Mouse (Mus musculus): ENCODE measurements at regions not wholly inside any gene's neighbourhood (a gene's known extent, or its start where the extent isn't known, plus 50 kb on each side); places are given as distances from the start of the nearest gene placed in this dataset.
"Not testable (repeated sequence)": the region's sequence is repeated elsewhere in the genome, so short reads cannot be mapped to it uniquely, and the experiment has no call there.

GRCm38 (mm10) chr12:93812963-93813733 lies 1878.9 kb upstream of the Flrt2 start:
- DNase-seq (ENCODE audit: low read depth, low spot score) = peak; percentile 51

GRCm38 (mm10) chr12:93850944-93851520 lies 1841.0 kb upstream of the Flrt2 start:
- DNase-seq (ENCODE audit: low read depth, low spot score) = no peak

GRCm38 (mm10) chr12:93851660-93852059 lies 1840.4 kb upstream of the Flrt2 start:
- no peak for DNase-seq (ENCODE audit: low read depth, low spot score)

- no peak for DNase-seq (ENCODE audit: low read depth, low spot score)
These were observed 1806.1 kb upstream of the Flrt2 start for GRCm38 (mm10) chr12:93885946-93886345.

- no peak for DNase-seq (ENCODE audit: low read depth, low spot score)
These were observed 1801.9 kb upstream of the Flrt2 start for GRCm38 (mm10) chr12:93890109-93890508.

- not testable (repeated sequence) for DNase-seq (ENCODE audit: low read depth, low spot score)
These were observed 1763.3 kb upstream of the Flrt2 start for GRCm38 (mm10) chr12:93928541-93929238.

GRCm38 (mm10) chr12:93929239-93929563 lies 1762.8 kb upstream of the Flrt2 start:
- not testable (repeated sequence) for DNase-seq (ENCODE audit: low read depth, low spot score)

- not testable (repeated sequence) for DNase-seq (ENCODE audit: low read depth, low spot score)
These were observed 1761.8 kb upstream of the Flrt2 start for GRCm38 (mm10) chr12:93930242-93930641.

GRCm38 (mm10) chr12:93960869-93961268 lies 1731.2 kb upstream of the Flrt2 start:
- no peak for DNase-seq (ENCODE audit: low read depth, low spot score)

GRCm38 (mm10) chr12:93981307-93981706 lies 1710.7 kb upstream of the Flrt2 start:
- DNase-seq (ENCODE audit: low read depth, low spot score) = peak; percentile 37

GRCm38 (mm10) chr12:93991531-93991930 lies 1700.5 kb upstream of the Flrt2 start:
- DNase-seq (ENCODE audit: low read depth, low spot score) = no peak

- DNase-seq (ENCODE audit: low read depth, low spot score) = no peak
These were observed 1698.2 kb upstream of the Flrt2 start for GRCm38 (mm10) chr12:93993875-93994274.

- no peak for DNase-seq (ENCODE audit: low read depth, low spot score)
These were observed 1676.1 kb upstream of the Flrt2 start for GRCm38 (mm10) chr12:94015946-94016345.

GRCm38 (mm10) chr12:94031364-94031763 lies 1660.7 kb upstream of the Flrt2 start:
- DNase-seq (ENCODE audit: low read depth, low spot score) = no peak

- DNase-seq (ENCODE audit: low read depth, low spot score) = peak; percentile 30
These were observed 1644.1 kb upstream of the Flrt2 start for GRCm38 (mm10) chr12:94047972-94048371.

- no peak for DNase-seq (ENCODE audit: low read depth, low spot score)
These were observed 1634.3 kb upstream of the Flrt2 start for GRCm38 (mm10) chr12:94057767-94058166.

GRCm38 (mm10) chr12:94059641-94060040 lies 1632.4 kb upstream of the Flrt2 start:
- DNase-seq (ENCODE audit: low read depth, low spot score) = no peak

- peak; percentile 22 for DNase-seq (ENCODE audit: low read depth, low spot score)
These were observed 1631.7 kb upstream of the Flrt2 start for GRCm38 (mm10) chr12:94060336-94060735.

- no peak for DNase-seq (ENCODE audit: low read depth, low spot score)
These were observed 1625.4 kb upstream of the Flrt2 start for GRCm38 (mm10) chr12:94066444-94067152.

GRCm38 (mm10) chr12:94070940-94071505 lies 1621.0 kb upstream of the Flrt2 start:
- no peak for DNase-seq (ENCODE audit: low read depth, low spot score)

GRCm38 (mm10) chr12:94105582-94106162 lies 1586.4 kb upstream of the Flrt2 start:
- DNase-seq (ENCODE audit: low read depth, low spot score) = no peak
